Mouse (Mus musculus): Measurements from ENCODE around the gene Snx1. TPM values are rescaled to one million over a fixed set of nuclear protein-coding genes. Genes with fewer than 3 reads are reported as not detected.

Gene Snx1
- polyA plus RNA-seq, 1 experiment from 2014 or later = 64.8 TPM

DNA sequence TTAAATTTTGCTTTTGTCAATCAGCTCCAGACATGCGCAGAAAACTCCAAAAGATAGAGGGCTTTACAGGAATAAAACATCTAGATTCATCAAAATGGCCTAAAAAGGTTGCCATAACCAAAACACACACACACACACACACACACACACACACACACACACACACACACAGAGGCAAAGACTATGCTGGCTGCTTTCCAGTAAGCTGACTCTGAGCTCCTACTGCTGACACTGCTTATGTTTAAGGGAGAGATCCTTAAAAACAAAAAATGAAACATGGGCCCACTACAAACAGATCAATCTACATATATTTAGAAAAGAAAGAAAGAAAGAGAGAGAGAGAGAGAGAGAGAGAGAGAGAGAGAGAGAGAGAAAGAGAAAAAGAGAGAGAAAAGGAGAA, 73.7 kb downstream of the Snx1 start:
- Histone ChIP-seq H3K4me3 (replicated peaks) (no peak overlapping the region), H3K4me1 (replicated peaks) (no peaks in the 10 kb centered on the region), H3K27me3 (no peaks in the 10 kb centered on the region), H3K9ac (no peak overlapping the region), H3K9me3 (replicated peaks) (0 out of 2 replicates have a peak, but pooled peaks cover 7% of the 10 kb centered on the region), H3K36me3 (replicated peaks) (no peaks in the 10 kb centered on the region), H3K27ac (replicated peaks) (no peak overlapping the region), H3K4me2 (no peak overlapping the region)
- WGBS (ENCODE audit: insufficient replicate concordance) = 79% methylated on average over 1 of the region's 1 CpGs
- ATAC-seq (ENCODE audit: insufficient read depth) = no peak

DNA sequence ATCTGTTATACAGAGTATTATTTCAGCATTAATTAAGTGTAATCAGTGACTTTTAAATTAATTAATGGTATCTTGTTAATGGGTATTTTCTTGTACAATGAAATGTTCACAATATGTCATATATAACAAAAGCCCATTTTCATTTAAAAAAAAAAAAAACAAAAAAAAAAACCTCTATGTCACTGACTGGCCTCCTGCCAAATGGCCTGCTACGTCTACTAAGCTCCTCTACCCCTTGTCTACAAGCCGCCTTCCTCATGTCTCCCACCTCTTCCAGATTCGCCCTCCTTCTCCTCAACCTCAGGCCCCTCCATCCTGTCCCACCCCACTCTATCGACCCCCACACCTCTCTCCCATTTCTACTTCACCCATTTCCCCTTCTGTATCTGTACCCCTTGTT, 74.9 kb downstream of the Snx1 start:
- no peak overlapping the region for H3K27ac ChIP-seq (replicated peaks)
- H3K4me3 ChIP-seq (replicated peaks) = no peak overlapping the region
- no peaks in the 10 kb centered on the region for H3K36me3 ChIP-seq (replicated peaks)
- ATAC-seq (ENCODE audit: insufficient read depth) = no peak
- no peaks in the 10 kb centered on the region for H3K27me3 ChIP-seq
- H3K9me3 ChIP-seq (replicated peaks) = 0 out of 2 replicates have a peak, but pooled peaks cover 7% of the 10 kb centered on the region
- no peak overlapping the region for H3K9ac ChIP-seq
- H3K4me2 ChIP-seq = no peak overlapping the region
- no peaks in the 10 kb centered on the region for H3K4me1 ChIP-seq (replicated peaks)
- 50% methylated on average over 4 of the region's 4 CpGs for WGBS (ENCODE audit: insufficient replicate concordance)

DNA sequence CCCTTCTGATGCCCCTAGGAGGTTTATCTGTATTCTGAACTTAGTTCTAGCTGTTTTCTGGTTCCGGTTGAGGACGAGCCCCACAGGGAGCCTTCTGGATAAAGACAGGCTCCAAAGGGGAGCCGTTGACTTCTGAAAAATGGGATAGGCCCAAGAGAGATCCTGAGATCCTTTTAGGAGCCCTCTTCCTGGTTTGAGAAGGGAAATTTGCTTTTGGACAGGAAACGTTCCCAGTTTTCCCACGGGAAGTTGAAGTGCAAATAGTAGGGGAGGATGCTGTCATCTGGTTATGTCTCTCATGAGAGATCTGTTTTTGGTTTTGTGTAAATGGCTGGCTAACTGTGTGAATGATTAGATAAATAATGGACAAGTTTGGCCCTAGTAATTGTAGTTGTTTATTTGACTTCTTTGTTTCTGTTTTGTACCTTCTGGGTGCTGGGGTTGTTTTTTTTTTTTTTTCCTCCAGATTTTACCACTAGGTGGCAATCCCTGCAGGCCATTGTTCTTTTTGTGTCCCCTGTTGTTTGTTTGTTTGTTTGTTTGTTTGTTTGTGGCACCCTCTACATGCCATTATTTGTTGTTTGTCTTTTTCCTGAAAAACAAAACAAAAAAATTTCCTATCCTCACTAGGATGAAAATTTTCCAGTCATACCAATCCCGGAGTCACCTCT, 76.3 kb downstream of the Snx1 start:
- ATAC-seq (ENCODE audit: insufficient read depth) = no peak
- Histone ChIP-seq H3K9ac (no peak overlapping the region), H3K36me3 (replicated peaks) (no peaks in the 10 kb centered on the region), H3K4me1 (replicated peaks) (no peaks in the 10 kb centered on the region), H3K4me3 (replicated peaks) (no peak overlapping the region), H3K27me3 (no peaks in the 10 kb centered on the region), H3K9me3 (replicated peaks) (0 out of 2 replicates have a peak, but pooled peaks cover 7% of the 10 kb centered on the region), H3K27ac (replicated peaks) (no peak overlapping the region), H3K4me2 (no peak overlapping the region)
- WGBS (ENCODE audit: insufficient replicate concordance) = 70% methylated on average over 6 of the region's 6 CpGs

DNA sequence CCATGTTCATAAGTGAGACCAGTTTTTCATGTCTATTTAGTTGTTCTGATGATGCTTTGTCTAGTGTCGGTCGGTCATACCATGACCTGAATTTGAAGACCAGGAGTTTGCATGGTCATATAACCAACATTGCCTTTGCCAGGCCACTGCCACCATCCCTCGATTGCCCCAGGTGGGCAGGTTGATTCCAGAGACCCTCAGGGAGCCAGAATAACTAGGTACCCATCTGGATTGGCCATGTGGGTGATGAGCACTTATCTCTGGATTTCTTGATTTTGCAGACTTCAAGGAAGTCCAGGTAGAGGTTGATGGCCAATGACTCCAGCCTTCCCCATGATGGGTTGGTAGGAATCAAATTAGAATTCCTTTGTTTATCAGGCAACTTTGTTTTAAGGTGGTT, 83.1 kb downstream of the Snx1 start:
- Histone ChIP-seq H3K9ac (no peak overlapping the region), H3K27ac (replicated peaks) (no peak overlapping the region), H3K4me2 (no peak overlapping the region), H3K36me3 (replicated peaks) (0 out of 2 replicates have a peak, but pooled peaks cover 9% of the 10 kb centered on the region), H3K27me3 (no peaks in the 10 kb centered on the region), H3K4me1 (replicated peaks) (no peaks in the 10 kb centered on the region), H3K9me3 (replicated peaks) (no peaks in the 10 kb centered on the region), H3K4me3 (replicated peaks) (no peak overlapping the region)
- ATAC-seq (ENCODE audit: insufficient read depth) = no peak
- WGBS (ENCODE audit: insufficient replicate concordance) = 75% methylated on average over 3 of the region's 3 CpGs

DNA sequence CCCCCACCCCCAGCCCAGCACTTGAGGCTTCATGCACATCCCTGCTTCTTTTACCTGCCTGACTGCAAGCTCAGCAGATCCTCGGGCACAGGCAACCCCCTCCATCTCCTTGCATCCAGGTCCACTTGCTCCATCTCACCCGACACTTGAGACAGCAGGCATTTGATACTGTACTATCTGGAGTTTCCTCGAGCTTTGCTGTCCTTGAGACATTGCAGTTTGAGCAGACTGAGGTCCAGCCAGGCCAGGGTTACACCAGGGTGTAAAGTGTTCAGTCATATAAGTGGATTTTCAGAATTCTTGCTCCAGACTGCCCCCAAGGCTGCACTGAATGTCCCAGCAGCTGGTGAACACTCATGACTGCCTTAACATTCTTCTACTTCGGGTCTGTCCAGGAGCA, 84.1 kb downstream of the Snx1 start:
- WGBS (ENCODE audit: insufficient replicate concordance) = 65% methylated on average over 4 of the region's 4 CpGs
- Histone ChIP-seq H3K4me2 (no peak overlapping the region), H3K27me3 (no peaks in the 10 kb centered on the region), H3K4me3 (replicated peaks) (no peak overlapping the region), H3K9ac (no peak overlapping the region), H3K36me3 (replicated peaks) (0 out of 2 replicates have a peak, but pooled peaks cover 12% of the 10 kb centered on the region), H3K27ac (replicated peaks) (no peak overlapping the region), H3K9me3 (replicated peaks) (no peaks in the 10 kb centered on the region), H3K4me1 (replicated peaks) (no peaks in the 10 kb centered on the region)
- no peak for ATAC-seq (ENCODE audit: insufficient read depth)

DNA sequence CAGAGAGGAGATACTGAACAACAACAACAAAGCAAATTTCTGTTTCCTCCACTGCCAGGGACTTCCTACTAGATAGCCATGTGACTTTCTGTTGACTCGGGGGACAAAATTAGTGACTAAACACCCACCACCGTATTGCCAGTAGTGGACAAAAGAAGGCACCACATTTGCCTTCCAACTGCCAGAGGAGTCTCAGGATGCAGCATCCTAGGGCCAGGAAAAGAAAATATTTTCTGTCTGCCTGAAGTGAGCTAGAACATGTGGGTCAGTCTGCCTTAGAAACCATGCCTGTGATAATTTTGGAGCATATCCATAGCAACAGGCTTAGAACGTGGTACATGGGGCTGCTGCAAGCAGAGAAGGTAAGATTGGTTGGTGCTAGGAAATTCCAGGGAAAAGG, 85.6 kb downstream of the Snx1 start:
- Histone ChIP-seq H3K27me3 (no peaks in the 10 kb centered on the region), H3K27ac (replicated peaks) (no peak overlapping the region), H3K4me3 (replicated peaks) (no peak overlapping the region), H3K9ac (no peak overlapping the region), H3K4me2 (no peak overlapping the region), H3K9me3 (replicated peaks) (no peaks in the 10 kb centered on the region), H3K4me1 (replicated peaks) (no peaks in the 10 kb centered on the region), H3K36me3 (replicated peaks) (peaks cover 15% of the 10 kb centered on the region; the same call in 1 of the 2 replicates)
- WGBS (ENCODE audit: insufficient replicate concordance) = 60% methylated on average over 3 of the region's 3 CpGs
- no peak for ATAC-seq (ENCODE audit: insufficient read depth)

DNA sequence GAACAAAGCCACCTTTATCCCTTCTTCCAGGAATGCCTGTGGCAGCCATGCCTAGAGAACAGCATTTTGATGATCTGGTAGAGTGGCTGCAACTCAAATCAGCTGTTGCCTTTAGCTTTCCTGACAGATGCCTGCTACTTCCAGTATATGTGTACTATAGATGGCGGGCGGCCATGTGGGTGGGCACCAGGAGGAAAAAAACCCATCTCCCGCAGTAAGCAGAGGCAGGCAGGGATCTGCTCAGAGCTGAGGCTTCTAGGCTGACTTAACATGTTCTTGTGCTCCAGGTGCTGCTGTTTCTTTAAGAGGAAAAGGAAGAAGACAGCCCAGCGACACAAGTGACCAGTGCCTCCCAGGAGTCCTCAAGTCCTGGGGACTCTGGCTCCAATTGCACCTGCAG, 87.1 kb downstream of the Snx1 start:
- peaks cover 19% of the 10 kb centered on the region; the same call in 1 of the 2 replicates for H3K36me3 ChIP-seq (replicated peaks)
- H3K4me3 ChIP-seq (replicated peaks) = no peak overlapping the region
- H3K27ac ChIP-seq (replicated peaks) = no peak overlapping the region
- no peaks in the 10 kb centered on the region for H3K9me3 ChIP-seq (replicated peaks)
- WGBS (ENCODE audit: insufficient replicate concordance) = 77% methylated on average over 4 of the region's 4 CpGs
- H3K4me2 ChIP-seq = no peak overlapping the region
- no peaks in the 10 kb centered on the region for H3K27me3 ChIP-seq
- H3K4me1 ChIP-seq (replicated peaks) = no peaks in the 10 kb centered on the region
- no peak overlapping the region for H3K9ac ChIP-seq
- ATAC-seq (ENCODE audit: insufficient read depth) = no peak

DNA sequence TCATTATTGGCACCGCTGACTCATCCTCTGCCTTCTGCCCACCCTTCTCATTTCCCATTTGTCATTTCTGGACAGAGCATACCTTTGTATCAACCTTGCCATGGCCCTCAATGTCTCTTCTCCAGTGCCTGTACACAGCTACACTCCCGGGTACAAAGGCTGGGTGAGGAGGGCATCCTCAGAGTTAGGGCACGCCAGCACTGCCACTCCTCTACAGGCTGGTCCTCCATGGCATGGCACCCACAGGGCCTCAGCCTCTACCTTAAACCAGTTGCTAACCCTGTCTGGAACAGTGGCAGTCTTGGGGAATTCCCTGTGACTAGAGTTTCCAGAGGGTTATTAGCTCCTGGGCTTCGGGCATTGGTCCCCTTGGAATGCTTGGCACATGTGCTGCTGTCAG, 87.8 kb downstream of the Snx1 start:
- no peaks in the 10 kb centered on the region for H3K27me3 ChIP-seq
- H3K4me1 ChIP-seq (replicated peaks) = no peaks in the 10 kb centered on the region
- no peak overlapping the region for H3K27ac ChIP-seq (replicated peaks)
- ATAC-seq (ENCODE audit: insufficient read depth) = no peak
- no peak overlapping the region for H3K4me3 ChIP-seq (replicated peaks)
- H3K4me2 ChIP-seq = no peak overlapping the region
- H3K36me3 ChIP-seq (replicated peaks) = peaks cover 19% of the 10 kb centered on the region; the same call in 1 of the 2 replicates
- no peaks in the 10 kb centered on the region for H3K9me3 ChIP-seq (replicated peaks)
- 86% methylated on average over 4 of the region's 4 CpGs for WGBS (ENCODE audit: insufficient replicate concordance)
- H3K9ac ChIP-seq = no peak overlapping the region

Other genes starting within 250 kb of the Snx1 start
- 77.9 and 88.8 TPM in 2 replicates for gene Pclaf, start 236.3 kb downstream of the Snx1 start, polyA plus RNA-seq (2015; fragmentation: Nextera tagmentation; extraction: Ambion mirVana)
- 10.0 and 10.9 TPM in 2 replicates for gene Trip4, start 217.8 kb downstream of the Snx1 start, polyA plus RNA-seq (2015; fragmentation: Nextera tagmentation; extraction: Ambion mirVana)
- gene Csnk1g1, start 217.7 kb downstream of the Snx1 start, polyA plus RNA-seq (2015; fragmentation: Nextera tagmentation; extraction: Ambion mirVana) = 3.1 and 3.7 TPM in 2 replicates
- 384 and 391 TPM in 2 replicates for gene Ppib, start 66.4 kb downstream of the Snx1 start, polyA plus RNA-seq (2015; fragmentation: Nextera tagmentation; extraction: Ambion mirVana)
- 34.9 and 36.4 TPM in 2 replicates for gene Snx22, start 56.9 kb downstream of the Snx1 start, polyA plus RNA-seq (2015; fragmentation: Nextera tagmentation; extraction: Ambion mirVana)
- 117 and 132 TPM in 2 replicates for gene Ciao2a, start within 50 bp of the Snx1 start, polyA plus RNA-seq (2015; fragmentation: Nextera tagmentation; extraction: Ambion mirVana)
- 31.9 and 33.9 TPM in 2 replicates for gene Dapk2, start 31.6 kb upstream of the Snx1 start, polyA plus RNA-seq (2015; fragmentation: Nextera tagmentation; extraction: Ambion mirVana)
- gene Herc1, start 223.9 kb upstream of the Snx1 start, polyA plus RNA-seq (2015; fragmentation: Nextera tagmentation; extraction: Ambion mirVana) = 27.3 and 30.6 TPM in 2 replicates

Data from liver, embryonic 15.5 days (tissue).